Mouse (Mus musculus) retina, postnatal 7 days (tissue): ENCODE data around the gene Brinp2.

ENCODE experiments used
- DNase-seq: peaks from one replicate; pipeline ENCODE4 v3.0.0-alpha.2; 2012; ENCODE audit warnings: low read depth, low spot score

Brinp2 gene

DNA sequence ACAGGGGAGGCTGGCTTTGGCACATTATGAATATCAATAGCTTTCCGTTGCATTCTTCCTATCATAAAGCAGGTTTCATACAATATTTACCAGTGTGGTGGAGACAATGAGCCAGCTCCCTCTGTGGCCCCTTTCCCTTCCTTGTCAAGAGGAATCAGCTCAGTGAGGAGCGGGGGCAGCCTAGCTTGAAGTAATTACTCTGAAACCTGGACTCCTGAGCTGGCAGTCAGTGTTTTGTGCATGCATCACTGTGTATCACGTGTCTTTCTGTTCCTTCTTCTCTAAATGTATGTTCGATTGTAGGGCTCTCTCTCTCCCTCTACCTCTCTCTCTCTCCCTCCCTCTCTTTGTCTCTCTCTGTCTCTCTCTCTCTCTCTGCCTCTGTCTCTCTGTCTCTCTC lies 135.1 kb downstream of the Brinp2 start:
- no peak for DNase-seq

- no peak for DNase-seq
Measured at GRCm38 (mm10) chr1:158220148-158220547, 136.0 kb downstream of the Brinp2 start.

DNA sequence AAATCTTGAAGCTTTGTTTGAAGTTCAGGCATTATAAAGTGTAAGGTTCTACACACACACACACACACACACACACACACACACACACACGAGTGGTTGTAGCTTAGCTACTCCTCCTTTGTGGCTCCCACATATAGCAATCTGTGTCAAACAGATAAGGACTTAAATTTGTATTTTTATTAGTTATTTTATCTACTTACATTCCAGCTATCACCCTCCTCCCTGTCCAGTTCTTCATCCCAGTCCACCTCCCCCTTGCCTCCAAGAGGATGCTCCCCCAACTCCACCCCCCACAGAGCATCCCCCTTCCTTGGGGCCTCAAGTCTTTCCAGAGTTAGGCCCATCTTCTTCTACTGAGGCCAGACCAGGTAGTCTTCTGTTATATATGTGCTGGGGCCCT lies 137.4 kb downstream of the Brinp2 start:
- no peak for DNase-seq

GRCm38 (mm10) chr1:158218294-158218693 lies 137.8 kb downstream of the Brinp2 start:
- DNase-seq = no peak

DNA sequence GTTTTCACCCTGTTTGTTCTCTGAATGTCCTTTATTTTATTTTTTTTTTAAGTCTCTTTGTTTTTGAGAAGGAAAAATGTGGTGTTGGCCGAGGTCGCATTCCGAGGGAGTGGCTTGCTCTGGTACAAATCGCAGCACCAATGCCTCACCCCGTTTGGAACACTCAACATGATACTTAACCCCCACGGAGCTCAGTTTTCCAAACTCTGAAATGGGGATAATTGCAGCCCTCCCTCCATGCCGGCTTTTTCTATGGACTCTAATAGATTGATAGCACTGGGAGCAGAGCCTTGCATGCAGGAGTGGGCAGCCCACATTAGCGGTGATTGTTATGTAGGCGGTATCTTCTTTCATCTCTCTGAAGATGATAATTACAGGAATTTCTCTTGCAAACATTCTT lies 140.5 kb downstream of the Brinp2 start:
- no peak for DNase-seq

- DNase-seq = no peak
Measured at GRCm38 (mm10) chr1:158214743-158215142, 141.4 kb downstream of the Brinp2 start.

DNA sequence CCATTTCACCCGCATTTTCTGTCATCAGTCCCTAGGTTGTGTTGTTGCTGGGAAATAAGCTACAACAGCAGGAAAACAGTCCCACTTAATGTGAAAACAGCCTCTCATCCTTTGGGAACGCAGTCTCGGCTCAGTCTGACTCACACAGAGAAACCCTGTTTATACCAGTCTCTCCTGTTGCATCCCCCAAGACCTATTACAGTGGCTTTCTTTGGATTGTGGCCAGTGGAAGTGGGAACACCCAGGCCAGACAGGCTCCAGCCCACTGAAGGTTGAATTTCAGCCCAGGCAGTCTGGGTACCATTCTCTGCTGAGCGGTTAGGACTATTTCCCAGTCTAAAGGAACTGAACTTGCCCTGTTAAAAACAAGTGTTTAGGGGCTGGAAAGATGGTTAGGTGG lies 142.4 kb downstream of the Brinp2 start:
- DNase-seq = no peak

- DNase-seq = no peak
Measured at GRCm38 (mm10) chr1:158207620-158208019, 148.5 kb downstream of the Brinp2 start.

- DNase-seq = no peak
Measured at GRCm38 (mm10) chr1:158202932-158203331, 153.2 kb downstream of the Brinp2 start.
